Mouse (Mus musculus) ES-Bruce4 (cell line): ENCODE results near the gene Pi4k2a.

ENCODE experiments used
- CTCF ChIP-seq: IDR thresholded peaks from one replicate; pipeline ENCODE4 v1.8.1; 2011; ENCODE audit warnings: low read depth, low read length
- EP300 ChIP-seq: IDR thresholded peaks from 2 replicates; pipeline ENCODE4 v1.6.1; 2011; ENCODE audit warnings: low read depth, low read length; ENCODE audit not compliant: insufficient read depth
- POLR2A ChIP-seq: IDR thresholded peaks from one replicate; pipeline ENCODE4 v1.8.1; 2011; ENCODE audit warnings: low read length; ENCODE audit not compliant: insufficient read depth

- no peak for TF ChIP-seq CTCF
- TF ChIP-seq EP300 = no peak
- TF ChIP-seq POLR2A = no peak
These were observed 56.2 kb downstream of the Pi4k2a start for GRCm38 (mm10) chr19:42146276-42147010.
